Mouse (Mus musculus): Measurements from ENCODE around the gene Vps39.

- TF ChIP-seq ZC3H11A (IDR thresholded peaks at IDR 0.05; ENCODE audit: borderline replicate concordance, low read depth, low read length), result no peak
- no peak for TF ChIP-seq MAFK (IDR thresholded peaks at IDR 0.05; ENCODE audit: insufficient read depth, low read depth, low read length)
- TF ChIP-seq HCFC1 (IDR thresholded peaks at IDR 0.05; ENCODE audit: borderline replicate concordance, insufficient read depth, low read length), result no peak
- TF ChIP-seq ZNF384 (IDR thresholded peaks at IDR 0.05; ENCODE audit: low read depth, low read length), result no peak
- no peak for TF ChIP-seq CHD2 (IDR thresholded peaks at IDR 0.05; ENCODE audit: low read depth, low read length)
Observed at GRCm38 (mm10) chr2:120341741-120342140, 11.2 kb downstream of the Vps39 start.
